Mouse (Mus musculus) stomach, embryonic 16.5 days (tissue): Measurements from ENCODE around the gene Pik3r2. TPM values are rescaled to one million over a fixed set of nuclear protein-coding genes. Genes with fewer than 3 reads are reported as not detected.

Experiments used
- ATAC-seq: fragments of 200-750 bp; cut with Nextera tagmentation; 2 replicates; pipeline ENCODE4 v1.8.0; 2017; ENCODE audit warnings: moderate number of reproducible peaks, moderate TSS enrichment; ENCODE audit not compliant: insufficient read depth, low FRiP score
- H3K27ac ChIP-seq: fragments of 300-500 bp; sonication (generic); 2 replicates; pipeline ENCODE4 v1.5.1; 2014; ENCODE audit warnings: low read length
- H3K27me3 ChIP-seq: fragments of 300-500 bp; sonication (generic); 2 replicates; pipeline ENCODE4 v1.6.1; 2014; ENCODE audit warnings: low read length, control low read depth, mixed read lengths; ENCODE audit not compliant: control insufficient read depth, insufficient read depth
- H3K36me3 ChIP-seq: fragments of 300-500 bp; sonication (generic); 2 replicates; pipeline ENCODE4 v1.6.1; 2014; ENCODE audit warnings: low read length; ENCODE audit not compliant: control insufficient read depth, insufficient read depth
- H3K4me1 ChIP-seq: fragments of 300-500 bp; sonication (generic); 2 replicates; pipeline ENCODE4 v1.6.1; 2014; ENCODE audit warnings: low read length, control low read depth, mixed read lengths; ENCODE audit not compliant: control insufficient read depth, insufficient read depth
- H3K4me2 ChIP-seq: fragments of 300-500 bp; sonication (generic); 2 replicates; pipeline ENCODE4 v1.6.1; 2014; ENCODE audit warnings: low read depth, low read length, mixed read lengths
- H3K4me3 ChIP-seq: fragments of 300-500 bp; sonication (generic); replicated peaks from 2 replicates; pipeline ENCODE4 v1.5.1; 2014; ENCODE audit warnings: mild to moderate bottlenecking, low read length
- H3K9ac ChIP-seq: fragments of 300-500 bp; sonication (generic); 2 replicates; pipeline ENCODE4 v1.6.1; 2014; ENCODE audit warnings: low read length
- H3K9me3 ChIP-seq: fragments of 300-500 bp; sonication (generic); replicated peaks from 2 replicates; pipeline ENCODE4 v1.6.1; 2016; ENCODE audit warnings: low read length, control low read depth; ENCODE audit not compliant: control insufficient read depth
- WGBS: fragments of 180-500 bp; shearing (Covaris S2); extraction: QIAGEN DNeasy Blood & Tissue Kit; methylation state at CpG from one replicate; pipeline ENCODE4 v1.1.7; 2014; 5-methylcytosine and 5-hydroxymethylcytosine counted together
- polyA plus RNA-seq: library from polyadenylated mRNA; unstranded; fragments of >200 nt; fragmentation: Nextera tagmentation; extraction: Ambion mirVana; gene quantifications from 2 replicates; pipeline ENCODE4 v1.2.1, GENCODE M21; 2015

Pik3r2 gene
- polyA plus RNA-seq, 1 experiment from 2014 or later: 57.6 TPM

DNA sequence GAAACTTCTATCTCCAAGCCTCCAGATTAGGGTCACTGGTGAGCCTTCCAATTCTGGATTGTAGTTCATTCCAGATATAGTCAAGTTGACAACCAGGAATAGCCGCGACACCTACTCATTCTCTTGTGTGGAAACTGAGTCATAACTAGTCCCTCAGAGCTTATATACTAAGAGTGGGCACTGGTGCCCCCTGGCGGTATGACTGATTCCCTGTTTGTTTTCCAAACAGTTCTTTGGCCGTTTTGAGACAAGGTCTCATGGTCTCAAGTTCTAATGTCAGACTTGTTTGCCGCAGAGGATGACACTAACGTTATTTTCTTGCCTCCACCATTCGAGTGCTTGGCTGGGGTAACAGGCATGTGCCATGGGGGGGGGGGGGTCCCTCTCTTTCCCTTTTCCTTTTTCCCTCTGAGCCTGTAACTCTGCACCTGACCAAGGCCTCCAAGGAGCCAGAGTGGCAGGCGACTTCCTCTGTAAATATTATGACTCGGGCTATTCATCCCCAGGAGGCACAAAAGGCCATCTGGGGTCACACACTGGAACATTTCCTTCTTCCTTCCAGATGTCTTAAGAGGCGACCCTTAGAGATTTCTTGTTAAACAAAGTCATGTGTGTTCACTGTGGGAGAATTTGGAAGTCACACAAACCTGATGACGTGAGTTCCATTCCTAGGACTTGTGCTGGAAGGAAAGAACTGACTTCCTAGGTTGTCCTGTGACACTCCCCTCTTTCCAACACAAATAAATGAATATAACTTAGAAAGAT lies 24.3 kb downstream of the Pik3r2 start:
- Histone ChIP-seq H3K4me1 (peaks cover 23% of the 10 kb centered on the region), H3K4me2 (peak overlapping the region; percentile 40; the same call in 1 of the 2 replicates), H3K27me3 (peaks cover 4% of the 10 kb centered on the region; the same call in 1 of the 2 replicates), H3K9me3 (no peaks in the 10 kb centered on the region), H3K36me3 (peaks cover 7% of the 10 kb centered on the region; the same call in 1 of the 2 replicates), H3K4me3 (no peak overlapping the region), H3K9ac (no peak overlapping the region), H3K27ac (peak overlapping the region; percentile 89)
- WGBS: 23% methylated on average over 11 of the region's 11 CpGs
- no peak for ATAC-seq

DNA sequence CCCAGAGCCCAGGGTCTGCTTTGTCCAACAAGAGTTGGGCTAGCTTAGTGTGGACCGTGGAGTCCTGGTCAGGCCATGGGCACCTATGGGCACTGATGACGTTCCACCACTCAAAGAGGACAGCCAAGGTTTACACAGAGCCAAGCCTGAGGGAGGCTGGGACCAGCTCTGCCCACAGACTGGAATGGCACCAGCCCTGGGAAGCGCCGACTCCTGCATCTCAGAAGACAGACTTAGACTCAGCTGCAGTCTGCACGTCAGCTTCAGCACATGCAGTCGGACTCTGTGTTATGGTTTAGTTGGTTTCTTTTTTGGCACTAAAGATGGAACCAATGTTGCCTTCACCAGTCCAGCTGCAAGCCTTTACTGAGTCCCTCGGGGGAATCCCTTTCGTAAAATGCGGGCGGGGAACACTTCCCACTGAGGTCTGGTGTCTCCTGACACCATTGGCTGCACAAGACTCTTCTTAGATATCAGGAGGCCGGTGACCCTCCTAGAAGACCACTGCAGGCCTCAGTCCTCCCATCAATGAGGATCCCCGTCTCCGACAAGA lies 26.3 kb downstream of the Pik3r2 start:
- no peak for ATAC-seq
- H3K4me3 ChIP-seq: no peak overlapping the region
- no peak overlapping the region for H3K27ac ChIP-seq
- no peak overlapping the region for H3K9ac ChIP-seq
- peaks cover 18% of the 10 kb centered on the region for H3K4me1 ChIP-seq
- H3K36me3 ChIP-seq: no peaks in the 10 kb centered on the region
- peaks cover 12% of the 10 kb centered on the region for H3K27me3 ChIP-seq
- H3K9me3 ChIP-seq: no peaks in the 10 kb centered on the region
- H3K4me2 ChIP-seq: no peak overlapping the region
- WGBS: 84% methylated on average over 13 of the region's 13 CpGs

DNA sequence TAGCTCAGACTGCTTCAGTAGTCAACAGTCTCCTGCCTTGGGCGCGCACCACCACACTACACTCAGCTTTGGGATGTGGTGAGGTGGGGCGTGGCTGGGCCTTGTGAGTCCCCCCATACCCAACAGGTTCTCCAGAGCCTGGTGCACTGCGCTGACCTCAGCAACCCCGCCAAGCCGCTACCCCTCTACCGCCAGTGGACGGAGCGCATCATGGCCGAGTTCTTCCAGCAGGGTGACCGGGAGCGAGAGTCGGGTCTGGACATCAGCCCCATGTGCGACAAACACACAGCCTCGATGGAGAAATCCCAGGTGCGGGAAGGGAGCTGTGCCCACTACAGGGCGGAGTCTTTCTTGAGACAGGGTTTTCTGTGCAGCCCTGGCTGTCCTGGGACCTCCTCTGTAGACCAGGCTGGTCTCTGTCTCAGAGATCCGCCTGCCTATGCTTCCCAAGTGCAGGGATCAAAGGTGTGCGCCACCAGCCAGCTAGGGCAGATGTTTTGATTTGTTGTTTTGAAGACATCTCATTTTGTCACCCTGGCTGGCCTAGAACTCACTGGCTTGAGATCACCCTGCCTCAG lies 27.3 kb downstream of the Pik3r2 start:
- Histone ChIP-seq H3K4me2 (no peak overlapping the region), H3K4me3 (no peak overlapping the region), H3K27me3 (peaks cover 22% of the 10 kb centered on the region), H3K9me3 (no peaks in the 10 kb centered on the region), H3K9ac (no peak overlapping the region), H3K27ac (no peak overlapping the region), H3K4me1 (peaks cover 16% of the 10 kb centered on the region), H3K36me3 (no peaks in the 10 kb centered on the region)
- 75% methylated on average over 19 of the region's 19 CpGs for WGBS
- no peak for ATAC-seq

DNA sequence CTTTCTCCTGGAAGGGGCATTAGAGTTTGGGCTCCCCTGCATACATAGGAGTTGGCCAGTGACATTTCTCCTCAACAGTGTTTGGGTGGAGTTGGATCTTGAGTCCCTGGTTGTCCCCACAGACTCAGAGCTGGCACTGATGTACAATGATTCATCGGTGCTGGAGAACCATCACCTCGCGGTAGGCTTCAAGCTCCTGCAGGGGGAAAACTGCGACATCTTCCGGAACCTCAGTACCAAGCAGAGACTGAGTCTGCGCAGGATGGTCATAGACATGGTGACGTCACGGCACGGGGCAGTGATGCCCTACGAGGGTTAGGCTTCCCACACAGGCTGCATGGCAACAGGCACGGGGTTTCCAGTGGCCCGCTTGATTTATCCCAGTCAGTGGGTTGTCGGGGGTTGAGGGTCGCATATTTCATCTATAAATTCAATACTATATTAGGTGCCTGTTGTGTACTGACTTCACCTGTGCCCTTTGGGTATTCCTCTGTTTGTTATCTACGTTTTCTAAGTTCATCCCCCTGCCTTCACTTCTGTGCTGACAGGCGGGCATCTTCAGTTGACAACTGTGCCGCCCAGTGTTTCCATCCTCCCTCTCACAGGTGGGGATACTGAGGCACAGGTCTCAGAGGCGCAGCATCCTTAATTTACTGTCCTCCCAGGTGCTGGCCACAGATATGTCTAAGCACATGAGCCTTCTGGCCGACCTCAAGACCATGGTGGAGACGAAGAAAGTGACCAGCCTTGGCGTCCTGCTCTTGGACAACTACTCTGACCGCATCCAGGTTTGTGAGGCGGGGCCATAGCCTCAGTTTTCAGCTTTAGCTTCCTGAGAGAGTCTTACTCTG lies 28.0 kb downstream of the Pik3r2 start:
- Histone ChIP-seq H3K4me1 (peaks cover 19% of the 10 kb centered on the region), H3K9ac (no peak overlapping the region), H3K4me2 (no peak overlapping the region), H3K27me3 (peaks cover 29% of the 10 kb centered on the region), H3K4me3 (no peak overlapping the region), H3K27ac (no peak overlapping the region), H3K9me3 (no peaks in the 10 kb centered on the region), H3K36me3 (no peaks in the 10 kb centered on the region)
- no peak for ATAC-seq
- 84% methylated on average over 23 of the region's 23 CpGs for WGBS

DNA sequence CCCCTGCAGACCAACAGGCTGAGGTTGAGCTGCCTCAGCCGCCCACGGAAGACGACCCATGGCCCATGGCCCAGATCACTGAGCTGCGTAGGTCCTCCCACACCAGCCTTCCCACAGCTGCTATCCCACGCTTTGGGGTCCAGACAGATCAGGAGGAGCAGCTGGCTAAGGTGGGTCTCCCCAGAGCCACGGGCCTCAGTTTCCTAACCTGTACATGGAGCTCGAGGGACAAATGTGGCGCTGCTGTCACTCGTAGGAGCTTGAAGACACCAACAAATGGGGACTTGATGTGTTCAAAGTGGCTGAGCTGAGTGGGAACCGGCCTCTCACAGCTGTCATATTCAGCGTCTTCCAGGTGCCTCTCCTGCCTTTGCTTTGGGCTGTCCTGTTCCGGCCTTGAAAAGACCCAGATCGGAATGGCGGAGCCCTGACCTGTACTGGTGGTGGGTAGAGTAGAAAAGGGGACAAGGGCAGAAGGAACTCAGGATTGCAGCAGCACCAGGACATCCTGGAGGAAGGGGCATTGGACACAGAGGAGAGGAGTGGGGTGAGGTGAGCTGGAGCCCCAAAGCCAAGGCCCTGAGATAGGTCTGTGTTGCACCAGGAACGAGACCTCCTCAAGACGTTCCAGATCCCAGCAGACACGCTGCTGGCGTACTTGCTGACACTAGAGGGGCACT lies 29.2 kb downstream of the Pik3r2 start:
- Histone ChIP-seq H3K4me1 (peaks cover 10% of the 10 kb centered on the region), H3K27me3 (peaks cover 40% of the 10 kb centered on the region), H3K36me3 (no peaks in the 10 kb centered on the region), H3K9me3 (no peaks in the 10 kb centered on the region), H3K9ac (no peak overlapping the region), H3K27ac (no peak overlapping the region), H3K4me3 (no peak overlapping the region), H3K4me2 (no peak overlapping the region)
- no peak for ATAC-seq
- WGBS: 82% methylated on average over 18 of the region's 18 CpGs

DNA sequence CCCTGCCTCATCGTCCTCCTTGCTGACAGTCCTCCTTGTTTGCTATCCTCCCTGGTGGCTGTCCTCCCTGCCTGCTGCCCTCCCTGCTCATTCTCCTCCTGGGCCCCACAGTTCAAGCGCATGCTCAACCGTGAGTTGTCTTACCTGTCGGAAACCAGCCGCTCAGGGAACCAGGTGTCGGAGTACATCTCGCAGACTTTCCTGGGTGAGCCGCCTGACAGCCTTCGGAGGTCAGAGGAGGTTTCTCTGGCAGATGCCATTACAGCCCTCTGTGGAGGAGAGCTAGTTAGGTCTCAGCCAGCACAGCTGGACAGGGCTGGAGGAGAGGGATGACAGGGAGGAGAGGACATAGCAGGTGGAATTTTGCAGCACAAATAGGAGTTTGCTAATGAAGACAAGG lies 29.8 kb downstream of the Pik3r2 start:
- Histone ChIP-seq H3K4me1 (peaks cover 10% of the 10 kb centered on the region), H3K4me2 (no peak overlapping the region), H3K4me3 (no peak overlapping the region), H3K9me3 (no peaks in the 10 kb centered on the region), H3K9ac (no peak overlapping the region), H3K27ac (no peak overlapping the region), H3K36me3 (no peaks in the 10 kb centered on the region), H3K27me3 (peaks cover 43% of the 10 kb centered on the region)
- WGBS: 45% methylated on average over 9 of the region's 9 CpGs
- no peak for ATAC-seq

DNA sequence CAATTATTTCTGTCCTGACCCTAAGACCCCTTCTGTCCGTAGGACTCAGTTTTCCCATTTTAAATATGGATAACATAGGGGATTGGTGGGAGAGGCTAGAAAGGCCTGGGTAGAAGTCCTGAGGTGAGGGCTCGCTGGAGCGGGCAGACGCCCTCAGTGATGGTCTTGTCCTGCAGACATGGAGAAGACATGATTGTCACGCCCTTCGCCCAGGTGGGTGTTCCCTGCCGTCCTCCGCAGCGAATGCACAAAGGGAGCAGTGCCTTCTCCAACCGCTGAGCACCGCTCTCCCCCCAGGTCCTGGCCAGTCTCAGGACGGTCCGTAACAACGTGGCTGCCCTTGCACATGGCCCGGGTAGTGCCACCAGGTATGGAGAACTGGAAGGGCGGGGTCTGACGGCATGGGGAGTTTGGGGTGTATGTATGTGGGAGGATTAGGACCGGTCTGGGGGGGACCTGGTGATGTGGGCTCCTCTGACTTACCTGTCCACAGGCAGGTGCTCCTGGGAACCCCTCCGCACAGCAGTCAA lies 30.8 kb downstream of the Pik3r2 start:
- Histone ChIP-seq H3K9me3 (no peaks in the 10 kb centered on the region), H3K9ac (no peak overlapping the region), H3K4me2 (no peak overlapping the region), H3K36me3 (no peaks in the 10 kb centered on the region), H3K4me3 (no peak overlapping the region), H3K27ac (no peak overlapping the region), H3K4me1 (peaks cover 10% of the 10 kb centered on the region), H3K27me3 (peaks cover 43% of the 10 kb centered on the region)
- 52% methylated on average over 19 of the region's 19 CpGs for WGBS
- no peak for ATAC-seq

DNA sequence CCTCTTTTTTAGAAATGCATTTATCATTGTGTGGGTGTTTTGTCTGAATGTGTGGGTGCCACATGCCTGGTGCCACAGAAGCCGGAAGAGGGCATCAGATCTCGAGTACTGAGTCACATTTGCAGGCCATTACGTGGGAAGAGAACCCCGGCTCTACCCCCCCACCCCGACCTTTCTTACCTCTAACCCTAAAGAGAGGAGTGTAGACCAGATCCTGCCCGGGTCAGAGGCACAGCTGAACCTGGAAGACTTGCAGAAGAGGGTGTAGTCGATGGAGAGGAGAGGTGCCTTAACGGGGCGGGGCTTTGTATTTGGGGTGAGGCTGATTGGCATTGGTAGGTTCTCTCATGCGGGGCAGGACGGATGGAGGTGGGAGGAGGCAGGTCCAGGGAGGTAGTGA lies 31.7 kb downstream of the Pik3r2 start:
- Histone ChIP-seq H3K27ac (no peak overlapping the region), H3K4me1 (peaks cover 10% of the 10 kb centered on the region), H3K4me2 (no peak overlapping the region; the same call in 1 of the 2 replicates), H3K4me3 (no peak overlapping the region), H3K9ac (no peak overlapping the region), H3K36me3 (no peaks in the 10 kb centered on the region), H3K9me3 (no peaks in the 10 kb centered on the region), H3K27me3 (peaks cover 43% of the 10 kb centered on the region)
- 48% methylated on average over 11 of the region's 11 CpGs for WGBS
- ATAC-seq: no peak
